Mouse (Mus musculus) 3134 (cell line): ENCODE measurements at regions not wholly inside any gene's neighbourhood (a gene's known extent, or its start where the extent isn't known, plus 50 kb on each side); places are given as distances from the start of the nearest gene placed in this dataset.
"Not testable (repeated sequence)": the region's sequence is repeated elsewhere in the genome, so short reads cannot be mapped to it uniquely, and the experiment has no call there.

Experiments used
- DNase-seq: peaks from one replicate; pipeline ENCODE4 v3.0.0-alpha.2; 2011; ENCODE audit warnings: low spot score; ENCODE audit not compliant: insufficient read length; ENCODE audit errors: extremely low read depth

GRCm38 (mm10) chr10:119146342-119146741, 93.5 kb downstream of the Cand1 start:
- no peak for DNase-seq

- DNase-seq, result no peak
Observed at GRCm38 (mm10) chr10:119142866-119143265, 97.0 kb downstream of the Cand1 start.

- no peak for DNase-seq
Observed at GRCm38 (mm10) chr10:119142307-119142706, 97.5 kb downstream of the Cand1 start.

- DNase-seq, result no peak
Observed at GRCm38 (mm10) chr10:119138237-119138636, 101.6 kb downstream of the Cand1 start.

GRCm38 (mm10) chr10:119135489-119135924, 104.3 kb downstream of the Cand1 start:
- no peak for DNase-seq

- DNase-seq, result no peak
Observed at GRCm38 (mm10) chr10:119134797-119135488, 104.9 kb downstream of the Cand1 start.

- DNase-seq, result no peak
Observed at GRCm38 (mm10) chr10:119131977-119132376, 107.9 kb downstream of the Cand1 start.

- DNase-seq, result no peak
Observed at GRCm38 (mm10) chr10:119130676-119131075, 109.2 kb downstream of the Cand1 start.

GRCm38 (mm10) chr10:119128035-119128434, 111.8 kb downstream of the Cand1 start:
- DNase-seq, result no peak

GRCm38 (mm10) chr10:119123517-119123916, 116.3 kb downstream of the Cand1 start:
- DNase-seq, result no peak

GRCm38 (mm10) chr10:119122347-119122746, 117.5 kb downstream of the Cand1 start:
- DNase-seq, result no peak

- no peak for DNase-seq
Observed at GRCm38 (mm10) chr10:119121575-119121974, 118.3 kb downstream of the Cand1 start.

- no peak for DNase-seq
Observed at GRCm38 (mm10) chr10:119116843-119117390, 122.9 kb downstream of the Cand1 start.

GRCm38 (mm10) chr10:119115200-119115599, 124.7 kb downstream of the Cand1 start:
- not testable (repeated sequence) for DNase-seq

GRCm38 (mm10) chr10:119114653-119115052, 125.2 kb downstream of the Cand1 start:
- no peak for DNase-seq

GRCm38 (mm10) chr10:119111886-119112285, 128.0 kb downstream of the Cand1 start:
- DNase-seq, result peak; percentile 38

- no peak for DNase-seq
Observed at GRCm38 (mm10) chr10:119111409-119111808, 128.4 kb downstream of the Cand1 start.

- DNase-seq, result no peak
Observed at GRCm38 (mm10) chr10:119110614-119111013, 129.2 kb downstream of the Cand1 start.

- DNase-seq, result no peak
Observed at GRCm38 (mm10) chr10:119109207-119109606, 130.6 kb downstream of the Cand1 start.

- no peak for DNase-seq
Observed at GRCm38 (mm10) chr10:119107728-119108127, 132.1 kb downstream of the Cand1 start.

- no peak for DNase-seq
Observed at GRCm38 (mm10) chr10:119106105-119106504, 133.8 kb downstream of the Cand1 start.

- no peak for DNase-seq
Observed at GRCm38 (mm10) chr10:119105279-119105881, 134.5 kb downstream of the Cand1 start.
